Mouse (Mus musculus): ENCODE results near the gene Rbm46.

GRCm38 (mm10) chr3:82908671-82909070 is 32.4 kb upstream of the Rbm46 start:
- TF ChIP-seq CTCF (IDR thresholded peaks at IDR 0.05; ENCODE audit: low read depth) = no peak
- no peak for TF ChIP-seq EP300 (IDR thresholded peaks at IDR 0.05; ENCODE audit: low read depth)
